Mouse (Mus musculus): Measurements from ENCODE around the gene Rap1gds1. TPM values are rescaled to one million over a fixed set of nuclear protein-coding genes. Genes with fewer than 3 reads are reported as not detected.

The Rap1gds1 gene
- polyA plus RNA-seq, 1 experiment from 2014 or later, result 70.7 TPM

DNA sequence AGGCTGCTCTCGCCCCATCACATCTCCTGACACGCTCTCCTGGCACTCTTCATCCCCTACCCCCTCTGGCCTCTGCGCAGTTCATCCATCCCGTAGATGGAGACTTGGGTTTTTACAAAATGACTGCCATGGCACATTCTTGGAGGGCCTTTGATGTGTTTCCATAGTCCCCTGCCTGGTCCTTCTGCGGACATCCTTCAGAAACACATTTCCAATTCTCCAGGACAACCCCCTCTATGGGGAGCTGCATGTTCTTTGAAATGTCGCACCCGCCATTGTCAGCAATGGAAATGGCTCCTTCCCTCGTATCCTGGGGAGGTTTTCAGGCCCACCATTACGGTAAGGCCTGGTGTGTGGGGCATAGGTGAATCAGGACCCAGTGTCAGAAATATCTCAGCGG is 198.6 kb downstream of the Rap1gds1 start:
- Histone ChIP-seq H3K27me3 (ENCODE audit: control insufficient read depth, insufficient read depth, low read length) (no peaks in the 10 kb centered on the region), H3K9ac (ENCODE audit: low read depth, low read length) (no peak overlapping the region), H3K9me3 (ENCODE audit: control insufficient read depth, low read length) (no peaks in the 10 kb centered on the region), H3K4me3 (ENCODE audit: low read depth, low read length) (no peak overlapping the region), H3K36me3 (ENCODE audit: control insufficient read depth, insufficient read depth, low read length) (no peaks in the 10 kb centered on the region), H3K4me2 (replicated peaks; ENCODE audit: low read depth, low read length) (no peak overlapping the region), H3K4me1 (replicated peaks; ENCODE audit: control insufficient read depth, insufficient read depth, low read length) (no peaks in the 10 kb centered on the region), H3K27ac (ENCODE audit: low read depth, low read length) (no peak overlapping the region)
- ATAC-seq (ENCODE audit: low FRiP score), result no peak
- DNase-seq (ENCODE audit: low spot score), result no peak
- WGBS, result 85% methylated on average over 10 of the region's 10 CpGs

GRCm38 (mm10) chr3:138875936-138876335 is 199.1 kb downstream of the Rap1gds1 start:
- H3K27me3 ChIP-seq (ENCODE audit: control insufficient read depth, insufficient read depth, low read length), result no peaks in the 10 kb centered on the region
- WGBS, result 93% methylated on average over 6 of the region's 6 CpGs

More at GRCm38 (mm10) chr3:138875936-138876335, 199.1 kb downstream of the Rap1gds1 start:
- no peak for ATAC-seq (ENCODE audit: low FRiP score)
- no peaks in the 10 kb centered on the region for H3K4me1 ChIP-seq (replicated peaks; ENCODE audit: control insufficient read depth, insufficient read depth, low read length)
- no peak overlapping the region for H3K4me3 ChIP-seq (ENCODE audit: low read depth, low read length)
- no peaks in the 10 kb centered on the region for H3K36me3 ChIP-seq (ENCODE audit: control insufficient read depth, insufficient read depth, low read length)
- no peaks in the 10 kb centered on the region for H3K9me3 ChIP-seq (ENCODE audit: control insufficient read depth, low read length)
- no peak overlapping the region for H3K27ac ChIP-seq (ENCODE audit: low read depth, low read length)
- H3K9ac ChIP-seq (ENCODE audit: low read depth, low read length), result no peak overlapping the region
- no peak overlapping the region for H3K4me2 ChIP-seq (replicated peaks; ENCODE audit: low read depth, low read length)
- DNase-seq (ENCODE audit: low spot score), result no peak

Other genes starting within 250 kb of the Rap1gds1 start
- gene Stpg2, start 130.5 kb upstream of the Rap1gds1 start, polyA plus RNA-seq (2014; fragmentation: Nextera tagmentation; extraction: Ambion mirVana), result 0.07 and 0.09 TPM in 2 replicates

Data from hindbrain, embryonic 11.5 days (tissue).